Mouse (Mus musculus): ENCODE measurements at regions not wholly inside any gene's neighbourhood (a gene's known extent, or its start where the extent isn't known, plus 50 kb on each side); places are given as distances from the start of the nearest gene placed in this dataset.
"Not testable (repeated sequence)": the region's sequence is repeated elsewhere in the genome, so short reads cannot be mapped to it uniquely, and the experiment has no call there.

GRCm38 (mm10) chr10:43672490-43672889, 94.4 kb downstream of the Cd24a start:
- DNase-seq, result no peak

DNA sequence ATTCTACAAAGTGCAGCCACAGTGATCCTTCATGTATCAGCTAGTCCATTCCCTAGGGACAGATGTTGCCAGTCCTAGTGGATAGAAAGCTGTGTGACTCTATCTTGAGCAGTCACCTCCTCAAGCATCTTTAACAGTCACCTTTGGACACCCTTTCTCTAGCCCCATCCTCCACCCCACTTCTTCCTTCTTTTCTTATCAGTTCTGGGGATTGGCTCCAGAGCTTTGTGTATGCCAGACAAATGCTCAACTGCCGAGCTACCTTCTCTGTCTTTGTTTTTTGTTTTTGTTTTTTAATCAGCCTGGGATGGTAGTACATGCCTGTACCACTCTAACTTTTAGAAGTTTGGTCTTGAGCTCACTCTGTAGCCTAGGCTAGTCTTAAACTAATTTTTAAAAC, 96.7 kb downstream of the Cd24a start:
- no peak for DNase-seq

GRCm38 (mm10) chr10:43675495-43675894, 97.4 kb downstream of the Cd24a start:
- DNase-seq, result not testable (repeated sequence)

DNA sequence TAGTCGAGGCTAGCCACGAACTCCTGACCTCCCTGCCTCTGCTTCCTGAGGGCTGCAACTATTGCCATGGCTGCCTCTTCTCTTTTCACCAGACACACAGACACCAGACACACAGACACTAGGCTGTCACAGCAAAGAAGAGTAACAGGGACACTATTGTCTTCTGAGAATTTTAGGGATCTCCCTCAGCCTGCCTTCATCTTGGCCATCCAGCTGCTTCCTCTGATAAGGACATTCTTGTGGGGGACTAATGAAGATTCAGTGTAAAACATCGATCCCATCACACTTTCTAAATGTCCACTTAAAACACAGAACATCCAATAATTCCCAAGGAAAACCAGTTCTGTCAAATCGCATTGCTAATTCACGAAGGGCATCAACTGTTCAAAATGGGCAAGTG, 98.2 kb downstream of the Cd24a start:
- DNase-seq, result no peak

DNA sequence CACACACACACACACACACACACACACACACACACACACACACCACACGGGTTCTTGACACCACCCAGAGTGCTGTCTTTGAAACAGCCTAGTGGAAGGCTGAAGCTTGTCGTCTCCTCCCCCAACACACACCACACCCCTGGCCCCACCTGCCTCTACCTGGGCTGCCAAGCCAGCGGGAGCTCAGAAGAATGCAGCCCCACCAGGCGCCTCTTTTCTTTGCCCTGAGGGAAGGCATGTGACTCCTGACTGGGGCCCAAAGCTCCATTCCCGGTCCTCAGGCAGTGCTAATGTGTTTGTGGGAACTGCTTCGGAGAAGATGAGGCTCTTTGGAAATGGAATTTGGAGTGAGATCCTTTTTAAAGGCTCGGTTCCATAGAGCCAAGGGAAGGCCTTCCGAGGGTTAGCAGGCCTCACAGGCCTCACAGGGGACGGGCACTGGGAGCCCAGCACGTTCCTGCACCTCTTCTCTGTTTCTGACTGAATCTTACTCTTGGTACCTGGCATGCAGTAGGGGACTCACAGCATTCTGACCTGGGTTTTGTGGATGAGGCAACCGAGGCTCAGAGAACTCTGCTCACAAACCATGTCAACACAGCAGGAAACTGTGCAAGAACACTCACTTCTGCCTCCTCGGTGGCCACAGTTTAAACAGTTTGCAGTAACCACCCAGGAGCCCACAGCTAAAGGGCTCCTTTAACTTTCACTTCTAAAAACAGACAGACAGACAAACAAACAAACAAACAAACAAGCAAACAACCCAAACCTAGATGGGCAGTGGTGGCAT, 106.4 kb downstream of the Cd24a start:
- no peak for DNase-seq

- DNase-seq, result no peak
Measured at GRCm38 (mm10) chr10:43689161-43689913, 111.3 kb downstream of the Cd24a start.

DNA sequence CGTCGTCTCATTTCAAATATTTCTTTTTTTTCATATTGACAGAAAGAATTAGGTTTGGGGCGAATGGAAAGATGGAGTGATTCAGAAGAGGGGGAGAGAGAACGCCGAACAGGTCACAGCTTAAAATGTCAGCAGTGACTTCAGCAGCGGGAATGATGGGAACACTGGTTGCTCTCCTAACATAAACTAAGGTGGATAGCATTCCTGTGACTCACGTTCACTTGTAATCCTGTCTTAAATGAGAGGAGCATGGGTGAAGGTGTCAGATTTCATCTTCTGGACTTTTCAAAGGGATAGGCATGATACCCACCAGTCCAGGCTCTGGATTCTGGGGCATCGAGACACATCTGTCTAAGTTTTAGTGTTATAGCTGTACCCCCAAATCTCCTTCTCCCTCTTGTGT, 111.8 kb downstream of the Cd24a start:
- no peak for DNase-seq

DNA sequence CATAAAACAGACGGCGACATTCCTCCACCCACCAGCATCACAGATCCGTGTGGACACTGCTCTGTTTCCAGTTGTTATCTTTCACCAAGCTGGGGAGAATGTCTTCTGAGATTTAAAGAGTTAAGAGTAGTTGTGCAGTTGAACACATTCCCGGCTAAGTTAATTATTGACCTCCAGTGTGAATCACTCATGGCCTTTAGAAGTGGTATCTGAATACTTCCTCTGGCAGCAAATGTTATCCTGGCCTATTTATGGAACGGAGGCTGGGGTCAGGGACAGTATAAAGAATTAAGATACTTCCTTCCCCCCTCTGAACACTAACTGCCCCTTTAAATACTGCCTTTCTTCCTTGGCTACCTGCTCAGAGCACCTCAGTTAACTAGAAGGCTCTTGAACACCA, 115.9 kb downstream of the Cd24a start:
- DNase-seq, result peak; percentile 71

DNA sequence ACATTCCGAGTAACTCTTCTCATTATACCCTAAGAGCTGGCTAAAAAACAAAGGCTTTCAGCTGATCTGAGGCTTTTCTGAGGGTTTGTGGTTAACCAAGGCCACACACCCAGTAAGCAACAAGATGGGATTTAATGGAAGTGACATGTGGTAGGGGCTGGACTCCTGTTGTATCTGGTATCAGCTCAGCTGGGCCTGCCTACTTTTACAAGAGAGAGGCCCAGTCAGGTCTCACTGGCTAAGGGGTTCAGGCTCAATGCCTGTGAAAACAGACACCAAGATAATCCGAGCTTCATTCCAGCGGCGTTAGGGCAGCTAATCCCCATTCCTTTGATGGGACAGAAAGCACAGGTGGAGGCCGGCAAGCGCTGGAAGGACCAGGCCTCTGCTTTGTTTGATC, 116.4 kb downstream of the Cd24a start:
- no peak for DNase-seq

DNA sequence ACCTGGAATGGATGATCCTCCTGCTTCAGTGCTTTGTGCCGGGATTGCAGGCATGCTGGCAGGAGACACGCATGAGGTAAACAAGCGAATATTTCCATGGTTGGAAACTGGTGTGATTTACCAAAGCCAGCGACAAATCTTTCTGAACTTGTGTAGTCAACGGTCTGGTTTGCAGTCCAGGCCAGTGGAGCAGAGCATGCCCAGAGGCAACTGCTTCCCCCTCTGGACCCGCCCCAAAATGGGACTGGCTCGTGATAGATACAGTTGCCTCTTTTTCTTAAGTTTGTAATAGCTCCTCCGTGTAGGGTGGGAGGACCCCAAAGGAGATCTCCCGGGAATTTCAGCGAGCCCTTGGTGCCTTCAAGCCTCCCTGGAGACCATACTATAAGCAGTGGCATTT, 117.4 kb downstream of the Cd24a start:
- DNase-seq, result peak; percentile 26

DNA sequence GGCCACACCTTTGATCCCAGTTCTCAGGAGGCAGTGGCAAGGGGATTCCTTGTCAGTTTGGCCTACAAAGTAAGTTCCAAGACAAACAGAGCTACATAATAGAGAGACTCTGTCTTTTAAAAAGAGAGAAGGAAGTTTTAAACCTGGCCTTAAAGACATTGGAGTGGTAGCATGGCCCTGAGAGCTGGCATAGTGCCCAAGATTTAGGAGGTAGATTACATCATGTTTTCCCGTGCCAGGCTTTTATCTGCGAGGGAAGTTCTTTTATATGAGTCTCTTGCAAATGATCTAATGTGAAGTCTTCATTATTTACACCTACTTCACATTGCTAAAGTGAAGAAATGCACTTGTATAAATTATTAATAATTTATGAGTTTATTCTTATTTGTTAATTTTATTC, 119.8 kb downstream of the Cd24a start:
- no peak for DNase-seq

- no peak for DNase-seq
Measured at GRCm38 (mm10) chr10:43700371-43701289, 122.5 kb downstream of the Cd24a start.

DNA sequence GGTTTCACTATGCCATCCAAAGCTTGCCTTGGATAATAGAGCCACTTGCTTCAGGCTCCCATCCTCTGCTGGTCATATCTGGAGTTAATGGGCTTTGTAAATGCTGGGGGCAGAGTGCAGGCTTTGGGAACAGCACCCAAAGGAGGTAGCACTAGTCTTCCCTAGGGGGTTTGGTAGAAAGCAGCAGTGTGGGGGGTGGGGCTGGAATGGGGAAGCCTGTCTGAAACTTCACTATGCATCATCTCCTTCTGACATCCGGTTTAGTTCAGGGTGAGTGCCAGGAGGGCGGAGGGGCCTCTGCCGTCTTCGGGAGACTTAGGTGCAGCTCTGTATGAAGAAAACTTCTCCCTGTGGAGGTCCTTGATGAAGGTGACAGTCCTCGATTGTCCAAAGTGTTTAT, 124.8 kb downstream of the Cd24a start:
- no peak for DNase-seq

DNA sequence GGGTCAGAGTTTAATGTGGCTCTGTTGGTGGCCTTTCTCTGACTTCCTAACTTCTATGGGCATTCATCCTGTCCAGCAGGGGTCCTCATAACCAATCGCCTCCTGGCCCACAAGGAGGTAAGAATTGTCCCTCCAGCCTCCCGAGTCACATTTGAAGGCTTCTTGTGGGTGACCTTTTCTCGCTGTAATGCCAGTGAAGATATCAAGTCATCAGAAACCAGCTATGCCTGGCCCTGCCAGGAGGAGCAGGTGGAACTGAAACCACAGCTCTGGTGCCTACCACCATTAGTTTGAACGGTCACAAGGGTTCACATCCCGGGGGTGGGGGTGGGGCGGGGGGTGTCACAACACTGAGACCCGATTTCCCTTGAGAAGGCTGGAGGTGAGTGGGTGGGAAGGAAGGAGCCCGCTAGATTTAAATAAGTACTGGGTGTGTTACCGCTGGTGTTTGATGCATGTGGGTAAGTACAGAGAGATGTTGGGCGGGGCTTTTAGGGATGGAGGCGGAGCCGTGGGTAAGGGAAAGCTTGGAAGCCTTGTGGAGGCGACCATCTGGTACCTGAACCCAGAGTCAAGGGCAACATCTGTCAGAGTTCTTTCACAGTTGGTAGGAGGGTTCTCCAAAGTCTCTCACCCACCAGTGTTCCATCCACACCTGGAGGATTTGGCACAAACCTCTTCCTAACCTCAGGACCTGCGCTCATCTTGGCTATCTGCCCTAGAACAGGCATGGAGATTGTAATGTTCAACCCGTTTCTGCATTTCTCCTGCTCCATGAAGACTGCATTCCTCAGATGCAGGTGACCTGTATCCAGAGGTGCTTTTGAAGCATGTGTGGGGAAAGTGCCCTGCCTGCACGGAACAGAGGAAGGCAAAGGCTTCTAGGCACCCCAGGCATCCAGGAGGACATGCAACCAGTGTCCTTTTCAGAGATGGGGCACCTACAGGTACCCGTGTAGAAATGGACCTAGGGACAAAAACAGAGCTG, 128.2 kb downstream of the Cd24a start:
- DNase-seq, result peak; percentile 52

GRCm38 (mm10) chr10:43707011-43707410, 128.9 kb downstream of the Cd24a start:
- DNase-seq, result no peak

DNA sequence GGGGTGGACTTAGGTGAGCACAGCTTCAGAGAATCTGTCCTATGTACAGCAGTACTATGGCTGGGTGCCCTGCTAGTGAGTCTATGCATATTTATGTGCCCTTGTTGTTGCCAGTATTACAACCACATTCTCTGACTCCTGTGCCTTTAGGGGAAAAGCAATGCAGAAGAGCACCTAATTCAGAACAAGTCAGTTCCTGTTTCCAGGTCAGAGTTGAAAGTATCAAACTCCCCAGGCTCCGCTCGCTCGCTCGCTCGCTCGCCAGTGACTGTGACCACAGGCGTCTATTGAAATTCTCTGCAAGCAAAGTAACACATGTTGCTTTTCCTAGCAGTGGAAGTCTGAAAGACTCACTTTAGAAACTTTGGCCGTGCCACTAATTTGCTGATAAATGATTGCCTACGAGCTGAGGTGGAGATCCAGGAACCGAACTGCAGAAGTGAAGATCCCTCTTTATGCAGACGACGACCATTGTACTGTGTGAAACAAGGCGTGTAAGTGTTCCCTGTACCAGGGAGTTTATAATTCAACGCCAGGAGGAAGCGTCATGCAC, 129.8 kb downstream of the Cd24a start:
- DNase-seq, result peak; percentile 68

- DNase-seq, result no peak
Measured at GRCm38 (mm10) chr10:43709278-43710033, 131.4 kb downstream of the Cd24a start.

GRCm38 (mm10) chr10:43710186-43710885, 132.3 kb downstream of the Cd24a start:
- DNase-seq, result no peak

DNA sequence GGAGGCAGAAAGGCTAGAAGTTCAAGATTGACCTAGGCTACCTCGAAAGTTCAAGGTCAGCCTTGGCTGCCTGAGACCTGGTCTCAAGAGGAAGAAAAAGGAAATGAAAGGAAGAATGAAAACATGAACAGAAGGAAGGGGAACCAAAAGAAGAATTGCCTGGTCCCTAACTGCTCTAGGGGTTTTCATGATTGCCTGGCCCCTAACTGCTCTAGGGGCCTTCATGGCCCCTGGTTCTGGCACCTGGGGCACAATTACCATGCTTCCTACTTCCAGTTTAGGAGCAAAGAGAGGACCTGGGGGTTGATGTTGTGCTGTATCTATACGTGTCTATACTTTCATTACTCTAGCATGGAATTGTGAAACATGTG, 132.8 kb downstream of the Cd24a start:
- DNase-seq, result no peak

DNA sequence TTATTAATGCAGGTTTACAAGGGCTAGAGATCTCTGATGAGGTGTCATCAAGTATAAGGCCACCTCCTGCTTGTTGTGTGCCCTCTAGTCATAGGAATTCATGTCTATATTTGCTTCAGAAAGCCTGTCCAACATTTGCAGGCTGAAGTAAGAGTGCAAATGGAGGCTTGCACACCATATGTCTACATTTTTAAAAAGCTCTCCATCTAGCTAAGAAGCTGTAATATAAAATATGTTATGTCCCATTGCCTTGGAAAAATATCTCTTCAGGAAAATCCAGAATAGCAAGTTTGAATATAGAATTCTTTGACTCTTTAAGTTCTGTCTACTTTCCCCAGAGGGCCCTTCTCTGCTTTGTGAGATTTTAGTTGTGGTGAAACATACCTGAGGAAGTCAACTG, 134.6 kb downstream of the Cd24a start:
- no peak for DNase-seq

All from kidney, adult 9 months (tissue).